Mouse (Mus musculus): ENCODE data around the gene Smim26. TPM values are rescaled to one million over a fixed set of nuclear protein-coding genes. Genes with fewer than 3 reads are reported as not detected.

Smim26 gene
- total RNA-seq, 2 experiments from 2014 or later: 52.3 to 53.8 TPM

DNA sequence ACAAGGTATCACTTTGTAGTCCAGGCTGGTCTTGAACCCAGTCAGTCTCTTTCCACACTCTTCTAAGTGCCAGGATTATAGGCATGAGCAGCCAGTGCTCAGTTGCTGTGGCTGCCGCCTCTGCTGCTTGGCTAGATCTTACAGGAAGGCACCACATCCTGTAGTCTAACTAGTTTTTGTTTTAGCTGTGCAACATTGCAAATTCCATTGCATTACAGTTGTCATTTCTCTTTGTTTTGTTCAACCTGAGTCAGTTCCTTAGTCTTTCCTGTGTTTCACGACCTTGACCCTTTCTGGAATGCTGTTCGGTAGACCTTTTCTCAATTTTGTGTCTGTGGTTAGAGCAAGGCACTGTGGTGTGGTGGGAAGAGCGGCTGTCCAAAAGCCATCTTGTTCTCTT lies 43.4 kb downstream of the Smim26 start:
- no peak for DNase-seq

DNA sequence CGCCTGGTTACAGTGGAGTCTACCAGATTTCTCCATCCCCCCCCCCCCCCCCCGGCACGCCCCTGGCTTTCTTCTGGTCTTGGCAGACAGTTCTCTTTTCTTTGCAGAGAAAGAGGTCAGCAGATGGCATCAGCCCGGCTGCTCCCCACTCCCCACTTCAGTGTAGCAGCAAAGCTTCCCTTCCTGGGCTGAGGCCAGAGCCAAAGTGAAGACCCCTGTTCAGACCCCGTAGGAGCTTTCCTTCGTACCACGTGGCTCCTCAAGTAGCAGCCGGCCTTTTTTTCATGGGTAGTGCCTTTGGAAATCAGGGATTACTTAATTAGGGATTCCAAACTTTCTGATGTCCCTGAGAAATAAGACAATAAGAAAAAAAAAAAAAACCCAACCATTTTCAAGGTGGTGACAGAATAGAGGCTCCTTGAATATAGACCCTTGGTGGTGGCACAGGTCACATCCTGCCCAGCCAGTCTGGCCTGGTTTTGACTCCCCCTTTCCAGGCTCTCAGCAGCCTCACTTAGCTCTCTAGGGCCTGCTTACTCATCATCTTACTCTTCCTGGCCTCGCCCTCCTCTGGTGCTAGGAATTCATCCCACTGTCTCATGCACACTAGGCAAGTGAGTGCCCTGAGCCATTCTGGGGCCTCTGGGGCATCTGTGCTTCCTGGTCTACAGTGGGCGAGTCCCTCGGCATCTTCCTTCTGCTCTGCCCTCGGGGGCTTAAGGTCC lies 44.0 kb downstream of the Smim26 start:
- DNase-seq: no peak

GRCm38 (mm10) chr2:144638719-144639118 lies 44.9 kb downstream of the Smim26 start:
- peak; percentile 62 for DNase-seq

DNA sequence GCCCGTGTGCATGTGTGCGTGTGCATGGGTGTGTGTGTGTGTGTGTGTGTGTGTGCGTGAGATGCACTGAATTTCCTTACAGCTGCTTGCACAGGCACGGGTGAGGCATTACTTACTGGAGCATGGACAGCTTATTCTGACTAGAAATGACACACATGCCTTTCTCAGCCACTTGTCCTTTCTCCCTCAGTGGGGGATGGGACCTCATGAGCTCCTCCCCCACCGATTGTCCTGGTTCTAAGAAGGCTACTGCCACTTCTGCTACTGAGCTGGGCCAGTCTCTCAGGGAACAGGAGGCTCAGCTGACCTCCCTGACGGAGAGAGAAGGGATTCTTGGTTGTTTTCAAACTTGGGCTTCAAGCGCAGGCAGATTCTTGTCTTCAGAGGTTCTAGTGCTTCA lies 46.2 kb downstream of the Smim26 start:
- no peak for DNase-seq

GRCm38 (mm10) chr2:144641991-144642390 lies 48.1 kb downstream of the Smim26 start:
- DNase-seq: no peak

Small RNAs within 50 kb of the gene (microRNA-seq; reads per million reads assigned to microRNA genes)
- gene Gm24823: 0 reads per million in 2 experiments

Other genes with a start within 250 kb of the Smim26 start
- 10 to 100 TPM; 28.5 to 29.0 TPM for gene Kat14, start 225.1 kb upstream of the Smim26 start, total RNA-seq (2021)
- 10 to 100 TPM in 1 of 2 experiments, 1 to 10 TPM in 1; 9.3 to 11.7 TPM for gene Pet117, start 225.1 kb upstream of the Smim26 start, total RNA-seq (2021)
- 1 to 10 TPM; 1.5 to 2.6 TPM for gene Dzank1, start 66.6 kb upstream of the Smim26 start, total RNA-seq (2021)
- 10 to 100 TPM; 18.5 to 19.5 TPM for gene Polr3f, start 66.3 kb upstream of the Smim26 start, total RNA-seq (2021)
- gene Rbbp9, start 43.2 kb upstream of the Smim26 start, total RNA-seq (2021): 10 to 100 TPM; 11.2 to 11.8 TPM
- 10 to 100 TPM; 37.6 to 37.7 TPM for gene Sec23b, start 37.8 kb upstream of the Smim26 start, total RNA-seq (2021)
- 10 to 100 TPM; 12.4 to 13.3 TPM for gene Dtd1, start 5.8 kb downstream of the Smim26 start, total RNA-seq (2021)
- not detected for gene Scp2d1, start 229.6 kb downstream of the Smim26 start, total RNA-seq (2021)

Data from heart, postnatal 4 days (tissue).